Mouse (Mus musculus) heart, embryonic 13.5 days (tissue): Measurements from ENCODE around the gene Cflar. TPM values are rescaled to one million over a fixed set of nuclear protein-coding genes. Genes with fewer than 3 reads are reported as not detected.
"Not testable (repeated sequence)": the region's sequence is repeated elsewhere in the genome, so short reads cannot be mapped to it uniquely, and the experiment has no call there.

Experiments
- ATAC-seq: fragments of 200-750 bp; cut with Nextera tagmentation; 2 replicates; pipeline ENCODE4 v1.8.0; 2017; ENCODE audit warnings: moderate TSS enrichment; ENCODE audit not compliant: insufficient number of reproducible peaks, low FRiP score, low TSS enrichment; ENCODE audit errors: extremely low read depth
- H3K27ac ChIP-seq: fragments of 300-500 bp; sonication (generic); replicated peaks from 2 replicates; pipeline ENCODE4 v1.5.1; 2015; ENCODE audit warnings: moderate library complexity, mild to moderate bottlenecking, inconsistent platforms
- H3K27me3 ChIP-seq: fragments of 300-500 bp; sonication (generic); replicated peaks from 2 replicates; pipeline ENCODE4 v1.6.1; 2015; ENCODE audit warnings: mild to moderate bottlenecking, inconsistent platforms
- H3K36me3 ChIP-seq: fragments of 300-500 bp; sonication (generic); 2 replicates; pipeline ENCODE4 v1.6.1; 2015; ENCODE audit warnings: mild to moderate bottlenecking, inconsistent platforms
- H3K4me1 ChIP-seq: fragments of 300-500 bp; sonication (generic); 2 replicates; pipeline ENCODE4 v1.6.1; 2015; ENCODE audit warnings: inconsistent platforms
- H3K4me2 ChIP-seq: fragments of 300-500 bp; sonication (generic); 2 replicates; pipeline ENCODE4 v1.6.1; 2015; ENCODE audit warnings: inconsistent platforms, mild to moderate bottlenecking, moderate library complexity
- H3K4me3 ChIP-seq: fragments of 300-500 bp; sonication (generic); 2 replicates; pipeline ENCODE4 v1.5.1; 2015; ENCODE audit warnings: moderate library complexity, mild to moderate bottlenecking, inconsistent platforms
- H3K9ac ChIP-seq: fragments of 300-500 bp; sonication (generic); 2 replicates; pipeline ENCODE4 v1.6.1; 2015; ENCODE audit warnings: inconsistent platforms, mild to moderate bottlenecking, moderate library complexity
- H3K9me3 ChIP-seq: fragments of 300-500 bp; sonication (generic); 2 replicates; pipeline ENCODE4 v1.6.1; 2016; ENCODE audit warnings: inconsistent platforms
- WGBS: fragments of 180-500 bp; shearing (Covaris S2); methylation state at CpG from one replicate; pipeline ENCODE4 v1.1.7; 2015; ENCODE audit warnings: mixed read lengths; 5-methylcytosine and 5-hydroxymethylcytosine counted together
- polyA plus RNA-seq: library from polyadenylated mRNA; unstranded; fragments of >200 nt; fragmentation: Nextera tagmentation; extraction: Ambion mirVana; gene quantifications from 2 replicates; pipeline ENCODE4 v1.2.1, GENCODE M21; 2015

Cflar gene
- polyA plus RNA-seq, 1 experiment from 2014 or later: 29.2 TPM

DNA sequence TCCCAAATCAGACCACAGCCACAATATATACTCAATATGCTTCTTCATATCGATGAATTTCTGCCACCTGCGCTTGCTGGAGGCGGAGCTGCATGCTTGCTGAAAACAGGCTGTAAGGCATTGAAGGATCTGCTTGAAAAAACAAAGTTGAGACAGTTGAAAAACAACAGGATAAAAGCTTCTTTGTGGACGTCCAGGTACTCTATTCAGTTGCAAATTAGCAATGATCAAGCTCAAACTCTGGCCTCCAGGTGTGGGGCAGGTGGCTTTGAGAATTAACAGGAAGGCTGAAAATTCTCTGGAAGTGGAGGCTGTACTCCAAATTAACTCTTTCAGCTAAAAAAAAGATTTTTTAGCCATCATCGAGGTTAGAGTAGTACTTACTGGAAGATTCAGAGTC lies 51.3 kb downstream of the Cflar start:
- no peak overlapping the region for H3K9ac ChIP-seq
- H3K36me3 ChIP-seq: peaks cover 25% of the 10 kb centered on the region
- ATAC-seq: no peak
- H3K27ac ChIP-seq: no peak overlapping the region
- H3K4me3 ChIP-seq: no peak overlapping the region
- H3K27me3 ChIP-seq: no peaks in the 10 kb centered on the region
- no peak overlapping the region for H3K4me2 ChIP-seq
- 72% methylated on average over 5 of the region's 5 CpGs for WGBS
- H3K4me1 ChIP-seq: no peaks in the 10 kb centered on the region
- H3K9me3 ChIP-seq: no peaks in the 10 kb centered on the region

DNA sequence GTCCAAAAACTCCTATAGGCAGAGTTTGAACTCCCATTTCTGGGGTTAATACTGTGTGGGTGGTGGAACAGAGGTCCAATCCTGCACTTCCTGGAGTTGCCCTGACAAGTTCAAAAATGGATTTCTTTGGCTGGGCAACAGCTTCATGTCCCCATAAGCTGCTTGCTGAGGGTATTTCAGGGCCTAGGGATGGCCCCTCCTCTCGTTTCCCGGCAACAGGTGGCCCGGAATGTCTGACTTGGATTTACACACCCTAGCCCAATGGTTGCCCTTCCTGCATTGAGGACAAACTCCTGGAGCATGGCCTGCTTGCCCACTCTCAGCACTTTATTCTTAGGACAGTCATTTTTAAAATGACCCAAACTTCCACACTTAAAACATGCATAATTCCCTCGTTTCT lies 55.1 kb downstream of the Cflar start:
- 81% methylated on average over 4 of the region's 4 CpGs for WGBS
- not testable (repeated sequence) for H3K9me3 ChIP-seq, ATAC-seq, H3K27ac ChIP-seq, H3K9ac ChIP-seq, H3K27me3 ChIP-seq, H3K4me3 ChIP-seq, H3K4me1 ChIP-seq, H3K36me3 ChIP-seq
- peak overlapping the region; percentile 34; the same call in 1 of the 2 replicates for H3K4me2 ChIP-seq

DNA sequence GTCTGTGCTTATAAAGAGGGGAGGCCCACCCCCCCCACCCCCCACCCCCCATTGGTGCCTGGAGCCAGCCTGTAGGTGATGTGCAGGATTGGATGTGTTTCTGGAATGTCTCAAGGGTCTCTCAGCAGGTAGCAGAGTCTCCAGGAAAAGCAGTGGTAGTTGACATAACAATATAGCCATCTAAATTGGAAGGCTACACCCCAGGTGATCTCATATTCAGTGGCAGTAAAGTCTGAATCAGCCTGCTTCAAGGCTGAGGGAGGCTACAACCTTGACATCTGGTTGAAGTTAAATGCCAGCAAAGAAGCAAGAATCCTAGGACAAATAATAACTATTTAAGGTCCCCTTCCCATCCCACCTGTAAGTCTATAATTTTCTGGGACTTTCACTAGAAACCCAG lies 57.8 kb downstream of the Cflar start:
- no peaks in the 10 kb centered on the region for H3K4me1 ChIP-seq
- H3K4me3 ChIP-seq: no peak overlapping the region
- H3K27ac ChIP-seq: no peak overlapping the region
- no peak overlapping the region for H3K9ac ChIP-seq
- no peak for ATAC-seq
- no peak overlapping the region for H3K4me2 ChIP-seq
- H3K9me3 ChIP-seq: no peaks in the 10 kb centered on the region
- H3K27me3 ChIP-seq: no peaks in the 10 kb centered on the region
- no peaks in the 10 kb centered on the region for H3K36me3 ChIP-seq

DNA sequence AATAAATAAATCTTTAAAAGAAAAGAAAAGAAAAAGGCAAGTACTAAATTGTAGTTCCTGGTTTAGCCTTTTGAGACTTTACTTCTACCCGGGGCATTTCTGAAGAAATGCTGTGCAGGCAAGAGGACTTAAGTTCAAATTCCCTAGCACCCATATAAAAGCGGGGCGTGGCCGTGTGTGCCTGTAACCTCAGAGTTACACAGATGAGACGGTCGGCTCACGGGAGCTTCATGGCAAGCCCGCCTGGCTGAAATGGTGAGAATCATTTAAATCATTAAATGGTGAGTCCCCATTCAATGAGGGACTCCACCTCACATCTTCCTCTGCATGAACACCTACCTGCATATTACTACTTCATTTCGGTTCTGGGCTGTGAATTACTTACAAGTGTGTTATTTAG lies 58.4 kb downstream of the Cflar start:
- ATAC-seq: no peak
- H3K27ac ChIP-seq: no peak overlapping the region
- no peak overlapping the region for H3K4me2 ChIP-seq
- WGBS: 51% methylated on average over 9 of the region's 9 CpGs
- no peaks in the 10 kb centered on the region for H3K27me3 ChIP-seq
- H3K9me3 ChIP-seq: no peaks in the 10 kb centered on the region
- H3K4me1 ChIP-seq: no peaks in the 10 kb centered on the region
- H3K9ac ChIP-seq: no peak overlapping the region
- no peaks in the 10 kb centered on the region for H3K36me3 ChIP-seq
- H3K4me3 ChIP-seq: no peak overlapping the region

DNA sequence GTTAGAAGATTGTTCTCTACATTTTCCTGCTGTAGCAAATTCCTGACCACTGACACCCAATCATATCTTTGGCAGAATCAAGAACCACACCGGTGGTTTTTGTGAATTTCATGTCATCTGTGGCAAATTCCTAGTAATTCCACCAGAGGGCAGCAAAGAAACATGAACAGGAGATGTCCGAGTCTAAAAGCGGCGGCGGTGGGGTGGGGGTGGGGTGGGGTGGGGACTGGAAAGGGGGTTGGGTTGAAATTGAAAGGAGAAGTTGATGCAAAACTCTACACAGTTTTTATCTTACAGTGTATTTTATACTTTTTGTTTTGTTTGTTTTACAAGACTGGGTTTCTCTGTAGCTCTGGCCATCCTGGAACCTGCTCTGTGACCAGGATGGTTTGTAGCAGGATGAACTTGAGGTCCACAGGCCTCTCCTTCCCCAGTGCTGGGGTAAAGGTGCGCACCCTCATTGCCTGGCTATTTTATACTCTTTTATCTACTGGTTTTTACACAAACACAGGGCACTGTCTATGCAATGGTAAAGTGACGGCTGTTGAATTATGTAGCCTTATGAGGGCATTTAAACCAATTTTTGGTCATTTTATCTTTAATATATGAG lies 58.9 kb downstream of the Cflar start:
- ATAC-seq: no peak
- Histone ChIP-seq H3K9me3 (no peaks in the 10 kb centered on the region), H3K27ac (no peak overlapping the region), H3K4me2 (no peak overlapping the region), H3K4me3 (no peak overlapping the region), H3K36me3 (no peaks in the 10 kb centered on the region), H3K9ac (no peak overlapping the region), H3K27me3 (no peaks in the 10 kb centered on the region), H3K4me1 (no peaks in the 10 kb centered on the region)
- 25% methylated on average over 7 of the region's 7 CpGs for WGBS

DNA sequence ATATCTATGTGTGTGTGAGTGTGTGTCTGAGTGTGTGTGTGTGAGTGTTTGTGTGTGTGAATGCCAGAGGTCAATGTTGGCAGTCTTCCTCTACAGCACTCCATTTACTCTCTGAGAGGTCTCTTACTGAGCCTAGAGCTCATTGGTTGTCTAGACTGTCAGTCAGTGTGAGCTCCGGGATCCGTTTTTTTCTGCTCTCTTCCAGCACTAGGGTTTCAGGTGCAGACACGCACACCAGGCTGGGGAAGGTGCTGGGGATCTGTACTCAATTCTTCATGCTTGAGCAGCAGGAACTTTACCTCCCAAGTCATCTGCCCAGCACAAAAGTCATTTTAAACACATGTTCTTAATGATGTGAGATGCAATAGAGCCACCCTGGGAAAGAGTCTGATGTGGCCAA lies 60.8 kb downstream of the Cflar start:
- Histone ChIP-seq H3K4me1 (no peaks in the 10 kb centered on the region), H3K9me3 (0 out of 2 replicates have a peak, but pooled peaks cover 2% of the 10 kb centered on the region), H3K27me3 (no peaks in the 10 kb centered on the region), H3K27ac (no peak overlapping the region), H3K9ac (no peak overlapping the region), H3K4me2 (no peak overlapping the region), H3K36me3 (no peaks in the 10 kb centered on the region), H3K4me3 (no peak overlapping the region)
- ATAC-seq: no peak
- 70% methylated on average over 3 of the region's 3 CpGs for WGBS

DNA sequence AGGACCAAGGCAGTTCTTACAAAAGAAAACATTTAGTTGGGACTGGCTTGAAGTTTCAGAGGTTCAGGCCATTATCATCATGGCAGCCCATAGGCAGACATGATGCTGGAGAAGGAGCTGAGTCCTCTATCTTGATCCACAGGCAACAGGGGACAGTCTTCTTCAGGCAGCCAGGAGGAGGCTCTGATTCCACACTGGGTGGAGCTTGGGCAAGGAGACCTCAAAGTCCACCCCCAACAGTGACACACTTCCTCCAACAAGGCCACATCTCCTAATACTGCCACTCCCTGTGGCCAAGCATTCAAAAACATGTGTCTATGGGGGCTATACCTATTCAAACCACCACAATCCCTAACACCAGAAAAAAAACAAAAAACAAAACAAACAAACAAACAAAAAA lies 62.0 kb downstream of the Cflar start:
- H3K36me3 ChIP-seq: no peaks in the 10 kb centered on the region
- H3K27me3 ChIP-seq: no peaks in the 10 kb centered on the region
- H3K27ac ChIP-seq: no peak overlapping the region
- H3K9me3 ChIP-seq: peaks cover 7% of the 10 kb centered on the region; the same call in 1 of the 2 replicates
- H3K4me3 ChIP-seq: no peak overlapping the region
- no peak overlapping the region for H3K9ac ChIP-seq
- no peak overlapping the region for H3K4me2 ChIP-seq
- no peaks in the 10 kb centered on the region for H3K4me1 ChIP-seq
- no peak for ATAC-seq

DNA sequence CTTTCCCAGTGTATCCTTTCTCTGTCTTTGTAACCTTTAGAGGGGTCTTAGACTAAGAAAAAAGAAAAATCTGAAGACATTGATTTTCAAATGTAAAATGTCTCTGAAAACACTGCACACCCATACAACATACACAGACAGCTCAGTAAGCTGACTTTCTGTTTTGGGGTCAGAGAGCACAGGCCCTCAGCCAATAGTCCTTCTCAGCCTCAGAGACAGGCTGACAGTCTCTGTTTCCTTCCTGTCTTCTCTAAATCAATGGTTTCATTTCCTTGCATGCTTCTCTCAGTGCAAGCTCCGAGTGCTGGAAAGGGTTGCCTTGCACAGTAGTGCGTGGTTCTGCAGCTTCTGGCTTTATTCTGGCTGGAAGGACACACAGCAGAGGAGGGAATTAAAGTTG lies 62.6 kb downstream of the Cflar start:
- Histone ChIP-seq H3K4me1 (no peaks in the 10 kb centered on the region), H3K4me2 (no peak overlapping the region), H3K9ac (no peak overlapping the region), H3K36me3 (no peaks in the 10 kb centered on the region), H3K27me3 (no peaks in the 10 kb centered on the region), H3K27ac (no peak overlapping the region), H3K9me3 (peaks cover 7% of the 10 kb centered on the region; the same call in 1 of the 2 replicates), H3K4me3 (no peak overlapping the region)
- no peak for ATAC-seq
- 67% methylated on average over 2 of the region's 2 CpGs for WGBS

DNA sequence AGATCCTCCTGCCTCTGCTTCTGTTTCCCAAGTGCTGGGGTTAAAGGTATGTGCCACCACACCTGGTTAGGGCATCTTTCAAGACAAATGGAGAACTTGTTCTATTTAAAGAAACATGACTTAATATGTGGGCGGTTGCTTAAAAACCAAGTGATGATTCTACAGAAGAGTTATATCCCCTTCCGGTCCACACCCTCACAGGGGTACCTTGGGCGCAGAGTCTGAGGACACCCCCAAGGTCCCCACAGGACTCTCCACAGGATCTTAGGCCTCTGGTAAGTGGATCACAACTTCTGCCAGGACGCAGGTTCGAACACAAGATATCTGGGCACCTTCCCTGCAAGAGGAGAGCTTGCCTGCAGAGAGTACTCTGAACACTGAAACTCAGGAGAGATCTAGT lies 64.1 kb downstream of the Cflar start:
- no peak overlapping the region for H3K9ac ChIP-seq
- no peak overlapping the region for H3K4me3 ChIP-seq
- peaks cover 7% of the 10 kb centered on the region; the same call in 1 of the 2 replicates for H3K9me3 ChIP-seq
- no peak overlapping the region for H3K27ac ChIP-seq
- no peak for ATAC-seq
- H3K4me1 ChIP-seq: no peaks in the 10 kb centered on the region
- H3K36me3 ChIP-seq: no peaks in the 10 kb centered on the region
- H3K4me2 ChIP-seq: no peak overlapping the region
- H3K27me3 ChIP-seq: no peaks in the 10 kb centered on the region
- 88% methylated on average over 5 of the region's 5 CpGs for WGBS

DNA sequence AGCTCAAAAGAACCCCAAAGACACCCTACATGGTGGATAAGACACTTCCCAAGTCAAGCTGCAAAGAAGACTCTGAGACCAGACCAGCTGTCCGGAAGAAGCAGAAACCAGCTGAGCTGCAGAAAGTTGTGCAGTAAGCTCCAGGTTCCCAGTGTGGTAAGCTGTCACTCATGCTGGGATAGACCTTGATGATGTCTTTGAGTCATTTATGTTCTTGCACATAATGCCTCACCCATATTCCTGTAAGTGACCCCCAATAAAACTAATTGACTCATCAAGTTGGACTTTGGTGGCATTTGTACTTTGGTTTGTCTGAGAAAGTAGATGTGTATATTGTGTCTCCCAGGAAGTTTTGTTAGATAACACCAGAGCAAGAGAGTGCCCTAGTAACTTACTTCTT lies 66.3 kb downstream of the Cflar start:
- Histone ChIP-seq H3K4me1 (no peaks in the 10 kb centered on the region), H3K27ac (no peak overlapping the region), H3K4me2 (no peak overlapping the region), H3K36me3 (no peaks in the 10 kb centered on the region), H3K9ac (no peak overlapping the region), H3K9me3 (peaks cover 7% of the 10 kb centered on the region; the same call in 1 of the 2 replicates), H3K27me3 (no peaks in the 10 kb centered on the region), H3K4me3 (no peak overlapping the region)
- ATAC-seq: no peak
- WGBS: 82% methylated on average over 1 of the region's 1 CpGs

DNA sequence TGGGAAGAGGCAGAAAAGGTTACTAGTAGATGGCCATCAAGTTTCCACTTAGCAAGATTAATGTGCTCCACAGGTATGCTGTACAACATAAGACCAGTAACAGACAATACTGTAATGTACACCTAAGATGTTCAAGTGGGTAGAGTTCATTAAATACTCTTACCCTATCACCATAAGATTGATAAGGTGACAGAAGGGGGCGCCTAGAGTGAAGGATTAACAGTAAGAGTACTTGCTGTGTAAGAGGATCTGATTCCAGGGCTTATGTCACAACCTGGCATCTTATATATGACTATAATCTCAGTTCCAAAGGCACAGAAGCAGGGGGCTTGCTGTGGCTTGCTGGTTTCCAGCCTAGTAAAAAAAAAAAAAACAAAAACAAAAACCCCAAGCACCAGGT lies 66.9 kb downstream of the Cflar start:
- Histone ChIP-seq H3K4me3 (no peak overlapping the region), H3K4me2 (no peak overlapping the region), H3K27ac (no peak overlapping the region), H3K27me3 (no peaks in the 10 kb centered on the region), H3K9ac (no peak overlapping the region), H3K36me3 (no peaks in the 10 kb centered on the region), H3K9me3 (peaks cover 7% of the 10 kb centered on the region; the same call in 1 of the 2 replicates), H3K4me1 (no peaks in the 10 kb centered on the region)
- 14% methylated on average over 1 of the region's 1 CpGs for WGBS
- ATAC-seq: no peak

DNA sequence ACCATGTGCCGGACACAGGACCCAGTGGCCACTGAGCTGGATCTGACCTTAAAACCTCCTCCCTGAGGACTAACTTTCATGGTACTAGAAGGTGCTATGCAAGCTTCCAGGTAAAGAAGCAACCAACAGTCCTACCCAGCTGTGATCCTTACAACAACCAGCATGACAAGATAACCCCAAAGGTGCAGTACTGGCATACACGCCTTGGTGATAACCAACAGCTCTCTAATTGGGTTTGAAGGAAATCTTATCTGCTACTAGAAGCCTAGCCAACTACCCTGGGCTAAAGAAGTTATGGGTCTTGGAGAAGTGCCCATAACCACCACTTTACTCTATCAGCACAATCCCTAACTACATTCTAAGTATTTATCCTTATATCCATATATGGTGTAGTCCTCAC lies 75.0 kb downstream of the Cflar start:
- Histone ChIP-seq H3K4me1 (no peaks in the 10 kb centered on the region), H3K9ac (no peak overlapping the region), H3K4me2 (no peak overlapping the region), H3K36me3 (no peaks in the 10 kb centered on the region), H3K27ac (no peak overlapping the region), H3K27me3 (no peaks in the 10 kb centered on the region), H3K4me3 (no peak overlapping the region), H3K9me3 (no peaks in the 10 kb centered on the region)
- 80% methylated on average over 2 of the region's 2 CpGs for WGBS
- no peak for ATAC-seq
